Mouse (Mus musculus): Measurements from ENCODE around the gene Dlgap3.

GRCm38 (mm10) chr4:127150031-127150430 lies 19.0 kb upstream of the Dlgap3 start:
- TF ChIP-seq CTCF (IDR thresholded peaks at IDR 0.05; ENCODE audit: insufficient read depth, low read depth, low read length) = no peak
- no peak for TF ChIP-seq POLR2A (IDR thresholded peaks at IDR 0.05; ENCODE audit: insufficient read depth, low read depth, low read length)
